Mouse (Mus musculus) gastrocnemius, postnatal 10 days (tissue): ENCODE results near the gene Nptxr. TPM values are rescaled to one million over a fixed set of nuclear protein-coding genes. Genes with fewer than 3 reads are reported as not detected.

Experiments
- DNase-seq: peaks from one replicate; pipeline ENCODE4 v3.0.0; 2021; ENCODE audit warnings: mixed read lengths
- total RNA-seq, 2 experiments: library from RNA; stranded (reverse); gene quantifications; 2 replicates each; pipeline ENCODE4 v1.2.3; 2021

The Nptxr gene
- total RNA-seq, 2 experiments from 2014 or later, result 4.2 to 5.1 TPM

DNA sequence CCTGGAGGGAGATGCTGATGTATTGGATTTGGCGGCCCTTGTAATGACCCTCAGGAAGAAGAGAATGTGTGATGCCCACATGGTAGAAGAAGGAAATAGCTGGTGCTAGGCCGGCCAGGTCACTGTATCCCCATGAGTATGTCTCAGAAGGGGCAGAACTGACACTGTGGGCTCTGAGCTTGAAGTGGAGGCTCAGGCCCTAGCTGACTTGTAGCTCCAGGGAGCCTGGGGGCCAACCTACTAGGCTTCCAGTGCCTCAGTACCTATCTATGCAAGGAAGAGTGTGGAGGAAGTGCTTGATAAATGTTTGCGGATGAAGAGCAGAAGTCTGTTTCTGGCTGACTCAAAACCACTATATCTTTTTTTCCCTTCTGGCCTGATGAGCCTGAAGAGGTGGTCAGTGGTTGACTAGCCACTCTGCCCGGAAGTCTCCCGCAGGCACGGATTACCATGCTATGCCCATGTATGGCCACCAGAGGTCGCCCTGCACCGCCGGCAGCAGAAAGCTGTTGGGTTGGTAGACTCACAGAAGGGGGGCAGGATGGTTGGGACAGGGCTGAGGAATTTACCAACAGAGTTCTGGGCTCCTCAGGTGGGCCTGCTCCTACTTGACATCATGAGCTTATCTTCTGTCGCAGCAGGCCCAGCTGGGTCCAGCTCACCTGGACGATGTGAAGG lies 51.7 kb downstream of the Nptxr start:
- DNase-seq, result peak; percentile 80

DNA sequence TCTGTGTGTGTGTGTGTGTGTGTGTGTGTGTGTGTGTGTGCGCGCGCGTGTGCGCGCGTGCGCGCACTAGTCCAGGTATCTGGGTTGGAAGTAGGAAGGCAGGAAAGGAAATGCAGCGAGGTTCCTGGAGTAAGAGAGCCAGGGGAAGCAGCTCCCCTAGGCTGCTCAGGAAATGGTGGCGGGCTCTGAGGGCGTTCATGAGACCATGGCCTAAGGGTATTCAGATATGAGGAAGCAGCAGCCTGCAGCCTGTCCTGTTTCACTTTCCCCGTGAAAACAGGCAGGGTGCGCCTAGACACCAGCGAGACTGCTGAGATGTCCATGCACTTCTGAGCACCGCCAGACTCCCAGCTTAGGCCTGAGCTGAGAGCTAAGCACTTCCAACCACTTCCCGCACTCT lies 52.8 kb downstream of the Nptxr start:
- DNase-seq, result no peak

DNA sequence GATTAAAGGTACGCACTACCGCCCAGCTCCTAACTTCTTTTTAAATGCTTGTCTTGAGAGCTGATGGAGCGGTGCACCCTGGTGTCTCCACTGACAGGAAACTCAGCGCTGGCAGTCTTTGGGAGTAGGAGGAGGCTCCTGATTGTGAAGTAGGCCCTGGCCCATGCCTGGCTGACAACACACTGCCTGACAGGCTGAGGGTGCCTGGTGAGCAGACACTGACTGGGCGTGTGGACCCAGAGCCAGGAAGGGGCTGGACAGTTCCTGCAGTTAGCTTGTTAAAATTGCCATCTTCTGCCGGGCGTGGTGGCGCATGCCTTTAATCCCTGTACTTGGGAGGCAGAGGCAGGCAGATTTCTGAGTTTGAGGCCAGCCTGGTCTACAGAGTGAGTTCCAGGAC lies 54.3 kb downstream of the Nptxr start:
- DNase-seq, result no peak

DNA sequence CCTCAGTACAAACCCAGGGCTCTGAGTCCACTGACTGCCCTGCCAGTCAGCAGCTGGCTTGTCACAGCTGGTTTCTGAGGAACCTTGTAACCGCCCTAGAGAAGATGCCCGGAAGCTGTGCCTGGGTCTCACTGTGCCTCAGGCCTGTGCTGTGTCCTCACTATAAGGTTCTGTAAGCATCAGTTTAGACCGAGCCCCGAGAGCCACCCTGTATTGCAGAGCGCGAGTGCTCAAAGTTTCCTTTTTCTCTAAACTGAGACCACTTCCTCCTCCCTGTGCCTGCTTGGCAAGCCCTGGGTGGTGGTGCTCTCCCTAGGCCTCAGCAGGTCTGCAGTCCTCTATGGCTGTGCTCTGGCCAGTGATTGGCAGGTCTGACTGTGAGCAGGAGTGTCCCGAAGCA lies 55.4 kb downstream of the Nptxr start:
- DNase-seq, result no peak

DNA sequence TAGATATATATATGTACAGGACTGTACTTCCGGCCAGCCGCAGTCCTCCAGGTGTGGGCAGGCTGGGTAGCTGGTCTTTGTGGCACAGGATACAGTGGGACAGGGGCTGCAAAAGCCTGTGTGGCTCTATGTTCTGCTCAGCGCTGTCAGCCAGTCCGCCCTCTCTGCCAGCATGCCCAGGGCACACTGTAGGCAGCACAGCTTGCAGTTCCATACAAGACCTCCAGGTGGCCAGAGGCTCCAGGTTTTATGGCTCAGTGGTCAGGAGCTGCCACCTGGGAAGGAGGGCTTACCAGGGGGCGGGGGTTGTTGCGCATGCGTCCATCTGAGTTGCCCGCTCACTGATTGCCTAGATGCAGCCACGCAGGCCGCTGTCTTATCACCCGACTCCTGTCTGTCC lies 56.6 kb downstream of the Nptxr start:
- no peak for DNase-seq

DNA sequence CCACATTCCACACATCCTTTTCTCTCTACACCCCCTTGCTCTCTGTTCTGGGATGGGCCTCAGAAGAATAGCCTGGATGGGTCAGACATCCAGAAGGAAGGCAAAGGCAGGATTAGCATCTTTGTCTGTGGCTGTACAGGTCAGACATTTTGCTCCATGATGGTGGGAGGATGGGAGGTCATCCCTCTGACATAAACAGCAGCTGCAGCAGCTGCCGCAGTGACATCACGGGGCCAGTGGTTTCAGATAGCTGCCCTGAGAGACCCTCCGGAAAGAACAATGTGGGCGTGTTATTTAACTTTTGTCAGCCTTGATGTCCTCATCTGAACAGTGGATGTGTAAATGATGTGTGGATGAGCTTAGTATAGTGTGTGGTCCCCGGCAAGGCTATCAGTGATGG lies 58.7 kb downstream of the Nptxr start:
- no peak for DNase-seq

DNA sequence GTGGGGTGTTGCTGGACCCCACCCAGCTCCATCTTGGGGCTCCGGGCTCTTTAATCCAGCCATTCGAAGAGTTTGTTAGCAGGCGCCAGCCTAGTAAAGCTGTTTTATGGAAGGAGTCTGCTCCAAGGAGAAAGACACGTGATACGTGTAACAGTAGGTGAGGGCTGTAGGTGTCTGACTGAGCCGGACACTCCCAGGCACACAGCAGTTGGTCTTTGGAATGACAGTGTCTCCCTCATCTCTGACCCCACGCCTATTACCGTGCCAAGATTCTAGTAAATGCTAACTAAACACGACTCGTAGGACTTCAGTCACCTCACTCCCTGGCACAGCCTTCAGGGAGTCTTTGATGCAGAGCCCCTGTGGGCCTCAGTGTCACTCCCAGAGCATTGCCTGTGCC lies 59.3 kb downstream of the Nptxr start:
- no peak for DNase-seq

DNA sequence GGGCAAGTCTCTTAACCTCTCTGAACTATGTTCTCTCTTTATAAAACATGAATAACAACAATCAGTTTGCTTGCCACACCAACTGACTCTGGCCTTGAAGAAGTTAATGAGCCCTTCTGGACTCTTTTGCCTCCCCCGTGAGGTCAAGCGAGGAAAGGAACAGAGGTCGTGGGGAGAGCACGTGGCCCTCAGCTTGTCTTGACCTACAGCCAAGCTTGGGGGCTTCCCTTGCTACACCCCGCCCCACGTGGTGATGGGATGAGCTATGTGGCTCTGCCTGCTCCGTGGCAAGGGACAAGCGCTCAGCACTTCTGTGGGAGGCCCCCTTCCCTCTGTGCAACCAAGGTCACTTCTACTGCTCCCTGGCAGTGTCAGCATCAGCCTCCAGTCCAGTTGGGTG lies 59.8 kb downstream of the Nptxr start:
- DNase-seq, result no peak

DNA sequence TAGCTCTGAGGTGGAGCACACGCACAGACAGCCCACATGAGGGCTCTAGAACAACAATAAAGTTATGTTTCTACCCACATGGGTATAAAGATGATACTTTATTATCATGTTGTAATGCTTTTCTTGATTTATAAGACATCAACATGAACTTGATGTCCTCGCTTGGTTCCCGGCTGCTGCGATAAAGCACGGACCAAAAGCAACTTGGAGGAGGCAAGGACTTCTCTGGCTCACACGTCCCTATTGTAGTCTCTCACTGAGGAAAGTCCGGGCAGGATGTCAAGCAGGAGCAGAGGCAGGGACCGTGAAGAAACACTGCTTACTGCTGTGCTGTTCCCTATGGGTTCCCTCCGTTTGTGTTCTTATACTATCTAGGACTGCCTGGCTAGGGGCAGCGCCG lies 60.6 kb downstream of the Nptxr start:
- DNase-seq, result no peak

DNA sequence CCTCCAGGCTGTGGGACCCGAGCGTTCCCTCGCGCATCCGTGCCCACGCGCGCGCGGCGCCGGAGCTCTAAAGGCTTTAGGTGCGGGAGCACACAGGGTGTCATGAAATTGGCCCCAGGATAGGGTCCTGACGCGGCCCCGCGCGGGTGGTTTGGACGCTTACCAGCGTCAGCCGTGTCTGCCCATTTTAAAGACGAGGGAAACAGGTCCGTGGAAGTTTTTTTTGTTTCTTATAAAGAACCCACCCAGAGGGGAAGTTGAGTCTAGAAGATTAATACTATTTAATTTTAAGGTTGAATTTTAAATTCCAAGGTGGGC lies 61.9 kb downstream of the Nptxr start:
- DNase-seq, result no peak

DNA sequence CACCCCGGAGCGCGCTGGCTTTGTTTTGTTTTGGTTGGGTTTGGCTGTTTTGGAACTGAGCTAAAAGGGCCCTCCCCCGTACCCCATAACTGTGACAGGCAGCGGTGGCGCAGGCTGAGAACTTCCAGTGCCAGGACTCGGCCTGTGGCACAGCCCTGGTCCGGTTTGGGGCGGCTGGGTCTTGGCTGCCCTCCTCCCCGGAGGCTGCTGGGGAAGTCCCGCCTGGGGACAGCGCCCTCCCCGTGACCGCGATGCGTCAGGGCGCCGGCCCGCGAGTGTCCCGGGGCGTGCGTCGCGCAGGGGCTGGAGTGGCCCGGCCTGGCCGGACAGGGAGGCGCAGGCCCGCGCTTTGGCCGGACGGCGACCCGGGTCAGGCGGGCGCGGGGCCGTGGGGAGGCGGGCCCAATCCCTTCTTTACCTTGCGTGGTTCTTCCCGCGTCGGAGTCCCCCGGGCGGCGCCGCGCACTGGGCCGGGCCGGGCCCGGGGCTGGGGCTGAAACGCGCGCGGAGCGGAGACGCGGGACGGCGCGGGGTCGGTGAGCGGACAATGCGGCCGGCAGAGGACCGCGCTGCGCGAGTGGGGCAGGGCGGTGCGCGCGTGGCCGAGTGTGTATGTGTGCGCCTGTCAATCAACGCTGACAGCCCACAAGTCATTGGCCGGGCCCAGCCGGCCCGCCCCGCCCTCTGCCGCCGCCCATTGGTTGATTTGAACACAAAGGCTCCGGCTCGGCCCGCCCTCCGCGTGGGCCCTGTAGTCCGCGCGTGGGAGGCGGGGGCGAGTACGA lies 62.5 kb downstream of the Nptxr start, which contains the start of gene Sun2:
Gene Sun2, minus strand, starts transcription at position 616 of the 785 bp plus-strand sequence.
- peak; percentile 93 for DNase-seq

DNA sequence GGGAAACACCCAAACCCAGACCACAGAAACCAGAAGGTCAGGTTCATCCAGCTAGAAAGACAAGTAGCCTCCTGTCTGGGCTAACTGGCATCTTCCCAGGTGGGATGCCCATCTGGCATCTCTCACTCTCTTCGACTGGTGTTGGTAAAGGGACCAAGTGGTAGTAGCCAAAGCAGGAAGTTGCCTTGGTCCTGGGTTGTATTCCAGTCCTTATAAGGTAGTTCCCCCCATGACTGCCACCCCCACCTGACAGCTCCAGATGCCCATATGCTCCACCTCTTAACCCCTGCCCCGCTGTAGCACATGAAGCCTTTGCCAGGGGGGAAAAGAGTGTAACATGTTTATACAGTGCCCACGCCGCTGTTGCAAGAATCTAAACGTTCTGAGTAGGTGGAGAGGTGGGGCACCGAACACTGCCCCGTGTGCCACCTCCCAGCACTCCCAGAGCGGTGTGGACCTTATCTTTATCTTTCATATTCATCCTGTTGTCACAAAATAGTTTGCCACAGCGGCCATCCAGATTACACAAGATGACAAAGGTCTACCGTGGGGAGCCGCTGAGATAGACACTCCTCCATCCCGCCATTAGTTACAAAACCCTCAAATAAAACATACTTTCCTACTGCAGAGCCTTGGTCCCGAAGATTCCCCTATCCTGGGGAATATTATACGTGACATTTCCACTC lies 63.2 kb downstream of the Nptxr start:
- peak; percentile 47 for DNase-seq

DNA sequence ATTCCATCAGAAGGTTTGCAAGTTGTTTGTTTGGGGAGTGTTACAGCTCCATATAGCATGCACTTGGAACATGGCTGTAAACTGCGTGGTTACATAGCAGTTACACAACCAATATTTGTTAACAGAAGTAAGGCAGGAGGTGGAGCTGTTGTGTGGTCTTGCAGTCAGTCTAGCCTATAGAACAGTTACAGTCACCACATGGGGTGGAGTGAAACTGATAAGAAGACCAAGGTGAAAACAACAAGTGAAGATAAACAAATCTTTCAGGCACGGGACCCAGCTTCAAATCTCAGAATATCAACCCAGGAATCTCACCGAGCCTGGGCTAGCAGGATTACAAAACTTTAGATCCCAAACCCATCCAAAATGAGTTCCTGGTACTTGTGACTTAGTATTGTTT lies 63.8 kb downstream of the Nptxr start:
- no peak for DNase-seq

Other genes starting within 250 kb of the Nptxr start
- gene Dmc1, start 199.7 kb downstream of the Nptxr start, total RNA-seq, result 1 to 10 TPM in 1 of 2 experiments, under 1 TPM in 1; 0.40 to 1.0 TPM
- 1 to 10 TPM; 1.2 to 1.8 TPM for gene Fam227a, start 145.8 kb downstream of the Nptxr start, total RNA-seq
- gene Cby1, start 145.6 kb downstream of the Nptxr start, total RNA-seq, result 10 to 100 TPM; 22.6 to 24.9 TPM
- 100 to 1,000 TPM in 1 of 2 experiments, 10 to 100 TPM in 1; 90.5 to 102 TPM for gene Tomm22, start 133.9 kb downstream of the Nptxr start, total RNA-seq
- gene Josd1, start 116.8 kb downstream of the Nptxr start, total RNA-seq, result 10 to 100 TPM; 11.8 to 13.1 TPM
- 10 to 100 TPM; 14.3 to 16.8 TPM for gene Gtpbp1, start 113.9 kb downstream of the Nptxr start, total RNA-seq
- gene Sun2, start 62.2 kb downstream of the Nptxr start, total RNA-seq, result 10 to 100 TPM; 61.3 to 65.9 TPM
- 10 to 100 TPM; 10.4 to 12.6 TPM for gene Dnal4, start 26.9 kb downstream of the Nptxr start, total RNA-seq
- 1 to 10 TPM; 1.0 to 2.5 TPM for gene Npcd, start 29.5 kb upstream of the Nptxr start, total RNA-seq
- gene Cbx6, start 29.9 kb upstream of the Nptxr start, total RNA-seq, result 10 to 100 TPM; 28.2 to 38.1 TPM
- gene Apobec3, start 86.9 kb upstream of the Nptxr start, total RNA-seq, result 10 to 100 TPM in 1 of 2 experiments, 1 to 10 TPM in 1; 7.5 to 11.8 TPM
- gene Cbx7, start 166.4 kb upstream of the Nptxr start, total RNA-seq, result 1 to 10 TPM; 2.9 to 4.1 TPM
- 10 to 100 TPM; 40.8 to 59.3 TPM for gene Pdgfb, start 210.2 kb upstream of the Nptxr start, total RNA-seq